Mouse (Mus musculus) activated CD4-positive, CD25-positive, alpha-beta regulatory T cell, adult 4 months (primary cell): ENCODE data around the gene Hscb. TPM values are rescaled to one million over a fixed set of nuclear protein-coding genes. Genes with fewer than 3 reads are reported as not detected.
"Not testable (repeated sequence)": the region's sequence is repeated elsewhere in the genome, so short reads cannot be mapped to it uniquely, and the experiment has no call there.

Source experiments
- ATAC-seq: one replicate; pipeline ENCODE4 v1.8.0; 2017
- polyA plus RNA-seq, 2 experiments: library from polyadenylated mRNA; unstranded; fragments of 100-300 nt; shearing (Covaris generic); gene quantifications; one replicate each; pipeline ENCODE4 v1.2.1; 2017

The Hscb gene
- polyA plus RNA-seq: 10 to 100 TPM; 54.5 to 54.9 TPM

DNA sequence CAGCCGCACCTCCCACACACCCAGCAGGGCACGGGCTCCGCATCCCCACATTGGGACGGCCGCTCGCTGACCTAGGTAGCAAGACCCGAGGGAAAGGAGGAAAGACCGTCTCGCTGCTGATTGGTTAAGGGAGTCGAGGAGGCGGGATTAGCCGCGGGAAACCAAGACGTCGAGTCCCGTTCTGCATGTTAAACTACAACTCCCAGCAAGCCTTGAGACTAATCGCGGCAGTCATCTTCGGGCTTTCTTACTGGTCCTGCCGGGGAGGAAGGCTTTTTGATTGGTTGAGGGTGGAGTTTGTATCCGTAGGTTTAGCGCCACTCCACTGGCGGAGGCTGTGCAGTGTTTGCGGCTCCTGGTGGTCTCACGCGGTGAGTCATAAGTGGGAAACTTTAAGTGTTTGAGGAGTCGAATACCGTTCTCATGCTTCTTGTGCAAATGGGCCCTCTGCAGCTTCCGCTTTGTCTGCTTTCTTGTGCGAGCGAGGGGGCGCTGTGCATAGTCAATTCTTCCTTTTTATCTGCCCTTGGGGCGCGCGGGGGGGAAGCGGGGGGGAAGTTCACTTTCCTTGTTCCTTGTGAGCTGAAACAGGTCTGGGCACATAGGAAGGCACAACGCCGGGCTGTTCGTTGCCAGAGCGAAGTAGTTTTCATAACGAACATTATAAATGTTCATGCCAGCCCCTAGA, at the start of gene Hscb, which contains the start of gene Chek2:
Hscb (minus strand) TSS at position 100 of the 688 bp plus-strand sequence.
Chek2 (plus strand) TSS at position 302 of the 688 bp plus-strand sequence.
- peak; percentile 97 for ATAC-seq

DNA sequence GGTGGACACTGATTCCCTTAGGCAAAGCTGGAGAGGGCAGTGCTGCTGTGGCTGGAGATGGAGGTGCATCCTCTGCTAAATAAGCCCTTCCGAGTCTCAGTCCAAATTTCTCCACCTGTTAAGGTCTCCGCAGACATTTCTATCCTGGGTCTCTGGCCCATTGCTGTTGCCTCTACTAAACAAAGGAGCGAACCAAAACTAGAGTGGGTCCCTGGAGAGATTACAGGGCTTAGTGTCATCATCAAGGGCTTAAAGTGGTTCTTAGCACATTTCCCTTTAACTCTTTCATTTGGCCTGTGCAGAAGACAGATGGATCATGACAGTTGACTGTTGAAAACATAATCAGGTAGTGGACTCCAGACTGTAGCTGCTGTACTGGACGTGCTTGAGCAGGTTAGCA, 49.0 kb upstream of the Hscb start:
- no peak for ATAC-seq

- ATAC-seq: peak; percentile 89
These were observed 40.2 kb upstream of the Hscb start, which contains the start of gene Ttc28 for GRCm38 (mm10) chr5:110879584-110880374. Ttc28 (plus strand) TSS chr5:110879803.

- no peak for ATAC-seq
These were observed 39.5 kb upstream of the Hscb start for GRCm38 (mm10) chr5:110879042-110879441.

DNA sequence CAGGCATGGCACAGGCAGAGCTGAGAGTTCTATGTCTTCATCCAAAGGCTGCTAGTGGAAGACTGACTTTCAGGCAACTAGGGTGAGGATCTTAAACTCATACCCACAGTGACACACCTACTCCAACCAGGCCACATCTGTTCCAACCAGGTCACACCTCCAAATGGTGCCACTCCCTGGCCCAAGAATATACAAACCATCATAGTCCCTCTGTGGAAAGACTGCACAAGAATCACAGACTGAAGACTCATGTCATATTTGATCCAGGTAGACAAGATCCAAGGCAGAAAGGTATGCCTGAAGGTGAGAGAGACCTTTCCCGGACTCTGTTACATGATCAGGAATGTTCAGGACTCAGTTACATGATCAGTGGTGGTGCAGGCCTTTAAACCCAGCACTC, 38.9 kb upstream of the Hscb start:
- not testable (repeated sequence) for ATAC-seq

- ATAC-seq: no peak
These were observed 38.3 kb upstream of the Hscb start for GRCm38 (mm10) chr5:110877666-110878505.

GRCm38 (mm10) chr5:110875286-110875685, 35.7 kb upstream of the Hscb start:
- ATAC-seq: no peak

- no peak for ATAC-seq
These were observed 35.1 kb upstream of the Hscb start for GRCm38 (mm10) chr5:110874711-110875110.

- no peak for ATAC-seq
These were observed 33.6 kb upstream of the Hscb start for GRCm38 (mm10) chr5:110873160-110873559.

DNA sequence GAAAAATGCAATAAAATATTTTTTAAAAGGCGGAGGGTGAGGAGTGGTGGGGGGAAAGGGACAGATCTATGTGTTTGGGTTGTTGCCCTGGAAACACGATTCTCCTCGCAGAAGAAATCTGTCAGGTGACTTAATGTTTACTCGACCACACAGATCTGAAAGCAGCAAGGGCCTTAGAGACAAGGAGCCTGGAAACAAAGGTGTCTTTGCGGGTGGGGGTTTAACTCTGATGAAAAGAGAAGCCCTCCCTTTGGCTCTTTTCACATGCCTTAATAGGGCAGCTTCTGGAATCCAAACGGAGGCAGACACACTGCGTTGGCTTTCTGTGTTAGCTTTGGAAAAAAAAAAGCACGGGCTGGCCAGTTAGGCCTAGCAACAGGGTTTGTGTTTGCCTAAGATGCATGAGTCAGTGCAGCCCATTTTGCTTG, 29.7 kb upstream of the Hscb start:
- ATAC-seq: no peak

DNA sequence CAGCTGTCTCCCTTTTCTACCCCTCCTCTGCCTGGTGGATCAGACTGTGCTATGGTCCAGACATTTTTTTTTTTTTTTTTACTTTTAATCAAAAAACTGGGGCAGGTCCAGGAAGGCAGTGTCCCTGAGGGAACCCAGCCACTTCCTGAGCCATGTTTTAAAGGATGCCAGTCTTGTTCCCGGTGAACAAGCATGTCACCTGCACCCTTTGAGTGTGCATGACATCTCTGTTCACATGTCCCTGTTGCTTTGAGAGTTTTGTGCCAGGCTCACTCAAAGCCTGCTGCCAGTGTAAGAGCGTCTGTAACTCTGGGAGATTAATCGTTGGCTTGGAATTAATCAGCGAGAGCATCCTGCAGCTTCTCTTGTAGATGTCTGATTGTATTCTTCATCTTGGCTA, 28.9 kb upstream of the Hscb start:
- no peak for ATAC-seq

GRCm38 (mm10) chr5:110860445-110860844, 20.9 kb upstream of the Hscb start:
- no peak for ATAC-seq

GRCm38 (mm10) chr5:110859013-110859650, 19.6 kb upstream of the Hscb start:
- no peak for ATAC-seq

DNA sequence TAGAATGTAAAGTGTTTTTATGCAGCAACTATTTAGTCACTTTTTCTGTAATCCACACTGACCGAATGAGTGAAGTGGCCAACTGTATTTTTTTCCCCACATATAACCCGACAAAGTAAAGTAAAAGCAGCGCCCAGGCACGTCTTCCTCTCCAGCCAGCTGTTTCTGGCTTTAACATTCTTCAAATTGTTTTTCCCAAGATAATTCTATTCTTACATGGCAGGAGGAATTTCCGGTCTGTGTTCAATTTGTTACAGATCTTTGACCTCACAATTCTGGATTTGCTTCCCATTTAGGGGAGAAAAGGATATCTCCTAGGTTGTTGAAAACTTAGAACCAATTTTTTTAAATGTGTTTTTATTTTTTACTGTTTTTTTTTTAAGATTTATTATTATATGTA, 17.5 kb upstream of the Hscb start:
- no peak for ATAC-seq

DNA sequence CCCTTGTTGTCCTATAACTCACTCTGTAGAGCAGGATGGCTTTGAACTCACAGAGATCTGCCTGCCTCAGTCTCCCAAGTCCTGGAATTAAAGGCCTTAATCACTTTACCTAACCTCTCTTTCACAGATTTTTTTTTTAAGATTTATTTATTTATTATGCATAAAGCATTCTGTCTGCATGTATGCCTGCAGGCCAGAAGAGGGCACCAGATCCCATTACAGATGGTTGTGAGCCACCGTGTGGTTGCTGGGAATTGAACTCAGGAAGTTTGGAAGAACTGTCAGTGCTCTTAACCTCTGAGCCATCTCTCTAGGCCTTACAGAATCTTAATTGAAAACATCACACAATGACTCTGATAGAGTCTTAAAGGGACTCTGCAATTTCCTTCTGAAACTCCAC, 13.4 kb upstream of the Hscb start:
- no peak for ATAC-seq

- no peak for ATAC-seq
These were observed 1.7 kb upstream of the Hscb start for GRCm38 (mm10) chr5:110841046-110841862.

- ATAC-seq: no peak
These were observed 888 bp upstream of the Hscb start for GRCm38 (mm10) chr5:110840465-110840864.

- peak; percentile 58 for ATAC-seq
These were observed 419 bp downstream of the Hscb start for GRCm38 (mm10) chr5:110839038-110839677.

GRCm38 (mm10) chr5:110838016-110838415, 1.6 kb downstream of the Hscb start:
- not testable (repeated sequence) for ATAC-seq

DNA sequence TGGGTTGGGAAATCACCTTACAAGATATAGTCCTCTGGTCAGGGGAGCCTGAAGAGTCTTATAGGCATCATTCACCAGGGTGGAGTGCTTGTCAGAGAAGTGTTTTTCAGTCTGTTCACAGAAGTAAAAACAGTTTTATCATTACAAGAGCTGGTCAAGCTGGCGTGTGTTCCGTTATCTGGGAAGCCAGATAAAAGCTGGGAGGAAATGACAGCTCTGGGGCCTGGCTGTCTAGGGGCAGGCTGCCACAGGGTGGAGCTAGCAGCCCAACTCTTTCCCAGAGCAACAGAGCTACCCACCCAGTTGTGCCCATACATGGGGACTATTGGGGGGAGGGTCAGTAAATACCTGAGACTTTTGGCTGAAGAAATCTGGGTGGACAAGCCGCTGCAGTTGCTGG, 3.6 kb downstream of the Hscb start:
- ATAC-seq: no peak
